Comparison of ENCODE assay signal across 20 mouse cellular contexts in the genomic region with DNA sequence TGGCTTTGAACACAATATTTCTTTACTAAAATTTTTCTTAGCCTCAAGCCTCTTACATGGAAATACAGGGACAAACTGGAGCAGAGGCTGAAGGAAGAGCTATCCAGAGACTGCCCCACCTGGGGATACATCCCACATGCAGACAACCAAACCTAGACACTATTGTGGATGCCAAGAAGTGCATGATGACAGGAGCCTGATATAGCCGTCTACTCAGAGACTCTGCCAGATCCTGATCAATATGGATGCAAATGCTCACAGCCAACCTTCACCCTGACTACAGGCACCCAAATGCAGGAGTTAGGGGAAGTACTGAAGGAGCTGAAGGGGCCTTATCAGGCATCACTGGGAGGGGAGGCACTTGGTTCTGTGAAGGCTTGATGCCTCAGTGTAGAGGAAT.
DNase-seq lines count a peak whose midpoint lies in the region; ATAC-seq lines count a peak whose summit lies in the region.
"Had no signal": no experiment of that assay in that cellular context is flagged by ENCODE, and none has a peak within 500 bp of the region (broad histone marks: within the 10 kb centered on the region; RNA-seq: fewer than 3 reads in every experiment).

No protein-coding gene starts in this region.

- 78% methylated on average over 1 of the region's 1 CpGs for WGBS in heart, embryonic 12.5 days
- WGBS in lung, embryonic 15.5 days: 89% methylated on average over 1 of the region's 1 CpGs
- 90% methylated on average over 1 of the region's 1 CpGs for WGBS in neural tube, embryonic 15.5 days

- H3K9ac ChIP-seq in heart, embryonic 12.5 days: no peak overlapping the region
- no peak overlapping the region for H3K9ac ChIP-seq in lung, embryonic 15.5 days
- no peak overlapping the region for H3K9ac ChIP-seq in neural tube, embryonic 15.5 days (replicated peaks)
- H3K9ac ChIP-seq: liver, embryonic 15.5 days had no signal

- DNase-seq in heart, adult 9 months (ENCODE audit: low spot score in 2 of 2): no peak
- DNase-seq in lung, postnatal 25 days (ENCODE audit: low spot score): no peak
- DNase-seq in neural tube, embryonic 10.5 days (ENCODE audit: extremely low spot score, low spot score): peak; percentile 12
- DNase-seq: adrenal gland, postnatal 36 days; B cell, adult 2 months; cerebellum, adult 9-10 months; gastrocnemius, postnatal 36 days; kidney, adult 2 months; layer of hippocampus, adult 9-11 months; lung, postnatal 36 days; thymus, postnatal 14 days had no signal

- no peak overlapping the region for H3K4me3 ChIP-seq in heart, embryonic 12.5 days
- no peak overlapping the region for H3K4me3 ChIP-seq in lung, embryonic 15.5 days
- H3K4me3 ChIP-seq in neural tube, embryonic 15.5 days (replicated peaks): no peak overlapping the region
- H3K4me3 ChIP-seq: liver, embryonic 15.5 days; myocyte had no signal

- no peak overlapping the region for H3K27ac ChIP-seq in heart, embryonic 12.5 days (ENCODE audit: poor library complexity, severe bottlenecking)
- no peak overlapping the region for H3K27ac ChIP-seq in lung, embryonic 15.5 days
- H3K27ac ChIP-seq in neural tube, embryonic 15.5 days (replicated peaks): no peak overlapping the region
- H3K27ac ChIP-seq: kidney, postnatal 0 days; liver, embryonic 15.5 days had no signal

- H3K36me3 ChIP-seq in heart, embryonic 12.5 days: no peaks in the 10 kb centered on the region
- H3K36me3 ChIP-seq in lung, embryonic 15.5 days: no peaks in the 10 kb centered on the region
- H3K36me3 ChIP-seq in neural tube, embryonic 15.5 days: no peaks in the 10 kb centered on the region
- H3K36me3 ChIP-seq: G1E; liver, embryonic 15.5 days had no signal

- no peaks in the 10 kb centered on the region for H3K4me1 ChIP-seq in heart, embryonic 12.5 days (replicated peaks)
- no peaks in the 10 kb centered on the region for H3K4me1 ChIP-seq in lung, embryonic 15.5 days
- H3K4me1 ChIP-seq in neural tube, embryonic 15.5 days: no peaks in the 10 kb centered on the region
- H3K4me1 ChIP-seq: liver, embryonic 15.5 days had no signal

- no peaks in the 10 kb centered on the region for H3K27me3 ChIP-seq in heart, embryonic 12.5 days (replicated peaks)
- H3K27me3 ChIP-seq in lung, embryonic 15.5 days: no peaks in the 10 kb centered on the region
- no peaks in the 10 kb centered on the region for H3K27me3 ChIP-seq in neural tube, embryonic 15.5 days (replicated peaks)
- H3K27me3 ChIP-seq: CH12.LX; liver, embryonic 15.5 days had no signal

- peaks cover 32% of the 10 kb centered on the region for H3K9me3 ChIP-seq in heart, embryonic 12.5 days (replicated peaks)
- H3K9me3 ChIP-seq in lung, embryonic 15.5 days: peaks cover 26% of the 10 kb centered on the region
- H3K9me3 ChIP-seq in neural tube, embryonic 15.5 days (replicated peaks): peaks cover 55% of the 10 kb centered on the region

- no peak overlapping the region for H3K4me2 ChIP-seq in heart, embryonic 12.5 days
- no peak overlapping the region for H3K4me2 ChIP-seq in lung, embryonic 15.5 days
- H3K4me2 ChIP-seq in neural tube, embryonic 15.5 days: no peak overlapping the region
- H3K4me2 ChIP-seq: liver, embryonic 15.5 days had no signal

- peak; percentile 13; the same call in 1 of the 2 replicates for ATAC-seq in heart, embryonic 12.5 days (ENCODE audit: insufficient number of reproducible peaks, low FRiP score)
- peak; percentile 40; the same call in 1 of the 2 replicates for ATAC-seq in lung, embryonic 15.5 days (ENCODE audit: borderline replicate concordance, extremely low read depth, low FRiP score, low TSS enrichment)
- no peak for ATAC-seq in neural tube, embryonic 15.5 days (ENCODE audit: low FRiP score)
- ATAC-seq: Patski had no signal
